Mouse (Mus musculus) cerebellum, postnatal 36 days (tissue): ENCODE data around the gene Cabp7.
A peak's percentile ranks its signal among the peaks of the same experiment; 100 is the strongest.

Experiments
- DNase-seq, 2 experiments: peaks; one replicate each; pipeline ENCODE4 v3.0.0; 2021 to 2022; ENCODE audit warnings: mixed read lengths in 2 of 2

The Cabp7 gene

DNA sequence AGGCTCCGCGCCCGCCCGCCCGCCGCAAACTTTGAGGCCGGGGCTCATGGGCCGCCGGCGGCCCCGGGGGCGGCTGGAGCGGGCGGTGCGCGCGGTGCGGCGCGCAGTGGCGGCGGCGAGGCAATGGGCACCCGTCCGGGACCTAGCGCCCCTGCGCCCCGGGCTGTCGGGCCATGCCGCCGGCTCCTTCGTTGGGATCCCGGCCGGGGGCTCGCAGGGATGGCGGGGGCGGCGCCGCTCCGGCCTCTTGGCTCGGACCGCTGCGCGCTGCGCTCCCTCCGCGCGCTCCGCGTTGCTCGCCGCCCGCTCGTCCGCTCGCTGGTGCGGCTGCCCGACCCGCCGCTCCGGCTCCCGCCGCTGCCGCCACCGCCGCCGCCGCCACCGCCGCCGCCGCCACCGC lies at the start of gene Cabp7:
TSS of gene Cabp7 (minus strand) at position 46 of the 400 bp plus-strand sequence.
- DNase-seq: no peak

DNA sequence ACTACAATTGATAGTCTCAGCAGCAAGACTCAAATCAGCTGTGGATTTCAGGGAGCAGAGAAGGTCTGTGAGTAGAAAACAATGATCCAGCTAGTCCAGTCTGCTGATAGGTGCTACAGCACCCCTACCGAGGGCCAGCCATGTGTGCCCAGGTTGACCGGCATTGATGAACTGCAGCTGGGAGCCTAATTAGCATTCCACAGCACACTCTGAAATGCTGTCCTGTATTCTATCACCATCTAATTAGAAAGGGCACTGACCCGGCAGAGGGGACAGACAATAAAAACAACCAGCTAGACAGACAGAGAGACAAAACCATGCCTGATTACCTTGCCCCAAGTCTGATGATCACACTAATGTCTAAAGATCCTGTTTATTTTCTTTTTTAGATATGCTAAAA lies 46.4 kb upstream of the Cabp7 start:
- DNase-seq: no peak

DNA sequence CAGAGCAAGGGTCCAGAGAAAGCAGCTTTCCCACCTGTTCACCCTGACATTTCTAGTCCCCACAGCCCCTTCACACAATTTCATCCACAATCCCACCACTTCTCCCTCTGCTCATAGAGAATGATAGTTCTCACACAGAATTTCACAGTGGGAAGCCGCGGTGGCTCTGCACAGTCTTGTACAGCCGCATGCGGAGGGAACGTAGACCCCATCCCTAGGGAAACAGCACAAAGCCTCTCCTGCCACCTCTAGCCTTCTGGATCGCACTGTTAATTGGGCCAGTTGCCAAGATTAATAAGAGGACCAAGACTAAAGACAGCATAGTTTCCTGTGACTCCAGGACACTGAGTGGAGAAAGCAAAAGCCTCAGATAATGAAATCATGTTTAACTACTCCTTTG lies 45.0 kb upstream of the Cabp7 start:
- no peak for DNase-seq

DNA sequence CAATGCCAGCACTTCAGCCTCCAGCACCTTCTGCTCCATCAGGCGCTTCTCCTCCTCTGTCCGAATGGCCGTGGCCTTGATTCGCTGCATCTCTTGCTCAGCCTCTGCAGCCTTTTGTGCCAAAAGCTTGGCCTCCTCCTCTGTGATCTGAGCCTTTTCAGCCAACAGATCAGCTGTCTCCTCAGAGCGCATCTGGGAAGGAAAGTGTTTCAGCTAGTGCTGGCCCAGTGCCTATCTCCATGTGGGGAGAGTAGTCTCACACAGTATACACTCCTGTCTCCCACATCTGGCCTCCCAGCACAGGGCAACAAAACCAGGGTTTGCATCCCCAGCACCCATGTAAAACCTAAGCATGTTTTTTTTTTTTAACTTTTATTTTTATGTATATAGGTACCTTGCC lies 43.1 kb upstream of the Cabp7 start:
- no peak for DNase-seq

DNA sequence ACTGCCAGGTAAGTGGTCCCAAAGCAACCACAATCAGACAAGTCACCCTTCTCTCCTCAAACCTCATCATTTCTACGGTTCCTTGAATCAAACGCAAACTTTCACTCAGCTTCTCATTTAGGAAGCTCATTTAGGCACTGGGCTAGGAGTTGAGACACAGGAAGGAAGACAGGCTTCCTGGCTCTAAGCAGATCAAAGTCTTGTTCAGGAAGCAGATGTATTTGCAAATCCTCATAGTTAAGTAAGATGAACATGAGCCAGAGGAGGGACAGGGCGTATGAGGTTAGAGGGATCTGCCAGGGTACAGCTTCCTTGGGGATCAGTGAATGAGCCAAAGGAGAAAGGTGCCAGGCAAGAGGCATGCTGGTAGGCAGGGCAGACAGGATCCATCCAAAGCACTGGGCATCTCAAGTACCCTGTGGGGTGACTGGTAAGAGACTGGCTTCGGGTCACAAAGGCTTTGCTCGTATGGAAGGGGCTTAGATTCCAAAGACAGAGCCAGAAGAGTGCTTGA lies 38.1 kb upstream of the Cabp7 start:
- no peak for DNase-seq

DNA sequence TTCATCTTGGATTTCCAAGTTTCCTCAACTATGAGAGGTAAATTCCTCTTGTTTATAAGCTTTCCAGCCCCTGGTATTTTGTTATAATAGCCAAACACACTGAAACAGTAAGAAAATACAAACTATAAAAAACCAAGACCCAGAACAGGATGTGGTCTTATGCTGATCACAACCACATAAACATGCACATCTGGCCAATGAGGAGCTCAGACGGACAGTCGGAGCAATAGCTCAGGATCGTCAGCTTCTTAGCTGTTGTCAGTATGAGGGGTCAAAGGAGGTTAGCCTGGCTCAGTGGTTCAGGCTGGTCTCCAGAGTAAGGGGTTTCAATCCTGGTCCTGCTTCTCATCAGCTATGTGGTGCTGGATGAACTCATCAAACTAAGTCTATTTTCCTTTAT lies 36.5 kb upstream of the Cabp7 start:
- no peak for DNase-seq

DNA sequence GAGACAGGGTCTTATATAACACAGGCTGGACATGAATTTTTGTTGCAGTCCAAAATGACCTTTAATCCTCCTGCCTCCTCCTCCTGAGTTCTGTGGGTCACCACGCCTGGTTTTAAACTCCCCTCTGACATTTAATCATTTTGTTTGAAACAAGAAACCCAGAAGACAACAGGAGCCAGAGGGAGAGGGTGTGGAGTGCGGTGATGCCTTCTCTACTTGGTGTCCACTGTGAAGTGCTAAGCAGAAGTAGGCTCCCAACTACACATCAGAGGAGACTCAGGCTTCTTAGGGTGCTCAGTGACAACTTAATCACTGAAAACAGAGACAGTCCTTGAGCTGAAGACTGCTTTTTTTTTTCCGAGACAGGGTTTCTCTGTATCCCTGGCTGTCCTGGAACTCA lies 34.3 kb upstream of the Cabp7 start:
- DNase-seq: no peak

DNA sequence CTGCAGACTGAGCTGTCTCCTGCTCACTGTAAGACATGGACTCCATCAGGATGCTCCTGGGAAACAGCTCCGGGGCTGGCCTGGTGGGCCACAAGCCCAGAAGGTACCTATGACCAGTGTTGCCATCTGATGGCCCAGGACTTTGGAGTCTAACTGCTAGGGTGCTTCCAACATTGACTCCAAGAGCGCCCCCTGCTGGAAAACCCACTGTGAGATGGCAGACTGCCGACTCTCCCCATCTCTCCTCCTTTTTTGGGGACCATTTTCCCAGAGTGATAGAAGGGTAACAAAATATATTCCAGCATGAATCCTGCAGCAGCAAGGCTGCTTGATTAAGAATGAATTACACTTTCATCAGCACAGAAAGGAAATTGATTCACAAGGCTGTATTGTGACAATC lies 26.3 kb upstream of the Cabp7 start:
- peak; percentile 75 to 77 for DNase-seq

DNA sequence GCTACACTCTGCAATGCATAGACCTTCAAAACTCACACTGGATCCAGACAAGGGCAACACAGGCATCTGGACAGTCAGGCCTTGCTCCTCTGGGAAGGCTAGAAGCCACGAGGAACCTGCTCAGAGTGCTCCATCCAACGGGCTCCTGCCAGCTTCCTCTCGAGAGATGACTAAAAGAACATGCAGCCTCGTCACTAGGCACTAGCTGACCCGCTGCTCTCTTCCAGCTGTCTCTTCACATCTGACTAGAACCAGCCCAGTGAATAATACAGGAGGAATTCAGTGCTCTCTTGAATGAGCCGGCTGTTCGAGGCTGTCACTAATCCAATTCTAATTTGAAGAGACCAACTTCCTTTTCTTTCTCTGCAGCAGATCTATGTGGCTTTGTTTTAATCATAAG lies 25.2 kb upstream of the Cabp7 start:
- no peak for DNase-seq

DNA sequence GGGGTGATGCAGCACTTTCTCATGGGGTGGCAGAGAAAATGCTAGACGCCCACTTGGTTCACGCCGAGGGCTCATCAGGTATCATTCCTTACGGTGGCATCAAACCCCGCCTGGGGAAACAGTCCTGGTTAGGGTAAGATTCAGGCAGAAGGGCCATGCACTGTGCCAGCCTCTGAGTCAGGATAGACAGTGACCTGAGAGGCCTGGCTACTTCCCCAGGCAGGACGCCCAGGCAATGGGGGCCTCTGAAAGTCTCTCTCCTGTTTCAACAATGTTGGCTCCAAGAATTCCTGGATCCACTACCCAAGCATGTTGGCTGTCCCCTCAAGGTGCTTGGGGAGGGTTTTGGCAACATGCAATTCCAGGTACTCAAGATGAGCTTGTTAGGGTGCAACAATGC lies 23.3 kb upstream of the Cabp7 start:
- no peak for DNase-seq

DNA sequence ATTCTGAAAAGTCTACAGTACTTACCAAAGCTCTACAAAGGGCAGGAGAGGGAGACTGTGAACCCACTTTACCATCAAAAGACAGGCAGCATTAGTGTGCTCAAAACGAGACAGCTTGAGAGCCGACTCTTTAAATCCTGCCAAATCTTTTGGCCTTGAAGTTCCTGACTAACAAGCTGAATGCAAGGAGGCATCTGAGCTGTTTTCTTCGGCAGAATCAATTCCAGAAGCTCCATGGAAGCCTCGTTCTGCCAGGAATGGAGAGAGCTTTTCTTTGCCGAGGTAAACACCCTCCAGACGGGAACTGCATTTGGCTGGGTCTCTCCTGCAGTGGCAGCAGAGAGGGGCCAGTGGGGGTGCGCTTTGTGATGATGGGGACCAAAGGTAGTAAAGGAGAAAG lies 22.7 kb upstream of the Cabp7 start:
- no peak for DNase-seq

DNA sequence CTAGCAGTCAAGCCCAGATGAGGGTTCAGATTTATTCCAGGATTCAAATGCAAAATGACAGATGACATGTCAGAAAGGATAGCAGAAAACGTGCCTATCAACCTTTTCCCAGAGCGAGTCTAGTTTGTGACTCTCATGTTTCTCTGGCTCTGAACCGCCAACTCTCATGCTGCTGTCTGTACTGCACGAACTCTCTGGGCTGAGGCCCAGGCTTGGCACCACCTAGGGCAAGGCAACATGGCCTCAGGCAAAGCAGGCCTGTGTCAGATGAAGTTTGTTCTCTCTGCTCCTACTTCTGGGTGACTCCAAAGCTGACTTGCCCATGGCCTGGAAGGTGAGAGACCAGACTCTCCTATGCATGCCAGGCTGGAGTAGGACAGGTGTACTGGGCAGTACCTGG lies 21.8 kb upstream of the Cabp7 start:
- no peak for DNase-seq

DNA sequence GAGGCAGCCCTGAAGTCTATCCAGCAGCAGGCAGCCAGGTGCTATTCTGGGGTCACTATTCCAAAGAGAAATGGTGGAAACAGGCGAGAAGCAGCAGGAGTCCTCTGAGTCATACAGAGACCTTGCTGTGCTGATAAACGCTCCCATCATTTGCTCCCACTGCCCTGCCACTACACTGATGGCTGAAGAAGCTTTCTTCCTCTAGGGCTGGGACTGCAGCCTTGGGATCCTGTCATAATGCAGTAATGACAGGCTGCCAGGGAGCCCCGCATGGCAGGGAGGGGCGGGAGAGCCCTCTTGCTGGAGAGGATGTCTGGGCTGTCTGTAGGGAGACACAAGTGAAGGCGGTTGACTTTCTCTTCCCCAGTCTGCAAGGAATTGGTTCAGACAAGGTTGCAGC lies 17.9 kb upstream of the Cabp7 start:
- DNase-seq: peak; percentile 14 to 29

DNA sequence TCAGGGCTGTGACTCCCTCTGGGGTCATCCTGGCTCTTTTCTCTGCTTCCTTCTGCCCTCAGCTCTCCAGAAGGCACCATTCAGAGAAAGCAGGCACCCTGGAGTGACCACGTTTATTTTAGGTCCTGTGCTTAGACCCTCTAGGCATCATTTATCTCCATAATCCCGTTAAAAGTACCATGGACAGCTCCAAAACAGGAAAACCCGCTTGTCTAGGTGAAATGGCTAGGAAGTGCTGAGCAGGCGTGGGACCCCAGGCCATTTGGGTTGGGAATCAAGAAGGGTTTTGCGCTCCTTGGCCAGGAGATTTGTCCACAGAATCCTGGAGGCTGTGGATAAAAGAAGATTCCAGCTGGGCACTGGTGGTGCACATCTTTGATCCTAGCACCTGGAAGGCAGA lies 17.1 kb upstream of the Cabp7 start:
- DNase-seq: no peak

DNA sequence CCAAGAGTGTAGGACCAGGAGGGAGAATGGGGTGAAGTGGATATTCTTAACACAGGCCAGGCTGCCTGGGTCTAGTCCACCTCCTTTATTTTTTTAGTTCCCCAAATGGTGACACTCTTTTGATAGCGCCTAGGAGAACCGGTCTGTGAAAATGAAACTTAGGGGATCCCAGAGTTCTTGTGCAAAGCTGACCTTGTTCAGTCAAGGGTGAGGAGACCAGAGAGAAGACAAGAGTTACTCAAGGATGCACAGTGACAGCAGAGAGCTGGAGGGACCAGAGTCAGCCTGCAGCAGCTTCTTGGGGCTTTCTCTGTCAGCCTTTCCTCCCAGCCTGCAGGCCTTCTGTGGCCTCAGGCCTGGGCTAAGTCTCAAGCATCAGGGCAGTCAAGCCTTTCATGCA lies 15.9 kb upstream of the Cabp7 start:
- no peak for DNase-seq

DNA sequence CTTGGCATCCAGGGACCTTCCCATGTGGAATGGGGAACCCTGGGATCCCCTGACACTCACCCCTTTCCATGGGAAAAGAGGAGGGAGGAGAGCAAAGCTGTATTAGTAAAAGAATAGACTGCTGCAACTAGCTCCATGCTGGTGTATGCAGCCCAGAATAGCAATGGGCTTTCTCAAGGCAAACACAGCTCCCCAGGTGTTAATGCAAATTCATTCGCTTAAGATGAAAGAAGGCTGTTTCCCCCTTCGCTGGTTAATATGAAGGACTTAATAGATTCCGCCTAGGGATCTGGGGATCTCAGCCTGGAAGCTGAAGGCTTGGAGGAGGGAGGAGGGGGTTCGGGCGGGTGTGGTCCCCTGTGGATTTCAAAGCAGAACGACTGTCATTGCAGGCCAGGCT lies 15.4 kb upstream of the Cabp7 start:
- DNase-seq: no peak

DNA sequence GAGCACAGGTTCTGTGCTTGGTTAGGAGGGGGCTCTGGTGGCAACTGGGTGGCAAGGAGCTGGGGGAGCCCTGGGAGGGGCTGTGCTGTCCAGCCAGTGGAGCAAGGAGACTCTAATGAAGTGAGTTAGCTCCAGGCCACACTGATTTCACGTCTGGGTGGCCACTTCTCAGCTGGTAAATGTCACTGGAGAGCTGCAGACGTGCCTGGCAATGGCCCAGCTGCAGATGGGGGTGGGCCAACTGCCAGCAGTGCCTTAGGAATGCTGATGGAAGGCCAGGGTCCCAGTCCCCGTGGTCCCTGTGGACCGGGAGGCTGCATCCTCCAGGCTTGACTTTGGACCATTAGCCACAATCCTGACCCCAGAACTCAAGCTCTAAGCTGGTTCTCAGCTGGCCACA lies 13.9 kb upstream of the Cabp7 start:
- no peak for DNase-seq

DNA sequence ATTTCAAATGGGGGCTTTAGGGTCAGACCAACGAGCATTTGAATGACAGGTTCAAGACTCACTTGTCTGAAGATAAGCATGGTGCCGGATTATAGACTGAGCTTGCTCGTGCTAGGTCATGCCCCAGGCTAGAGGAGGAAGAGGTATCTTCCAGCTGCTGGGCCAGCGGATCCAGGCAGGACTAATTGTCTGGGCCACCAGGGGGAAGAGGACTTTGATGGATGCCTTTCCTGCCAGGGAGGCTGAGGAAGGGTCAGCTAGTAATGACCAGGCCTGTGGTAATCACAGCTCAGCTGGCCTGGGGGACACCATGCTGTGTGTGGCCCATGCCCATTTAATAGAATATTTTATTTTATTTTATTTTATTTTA lies 11.2 kb upstream of the Cabp7 start:
- DNase-seq: no peak

DNA sequence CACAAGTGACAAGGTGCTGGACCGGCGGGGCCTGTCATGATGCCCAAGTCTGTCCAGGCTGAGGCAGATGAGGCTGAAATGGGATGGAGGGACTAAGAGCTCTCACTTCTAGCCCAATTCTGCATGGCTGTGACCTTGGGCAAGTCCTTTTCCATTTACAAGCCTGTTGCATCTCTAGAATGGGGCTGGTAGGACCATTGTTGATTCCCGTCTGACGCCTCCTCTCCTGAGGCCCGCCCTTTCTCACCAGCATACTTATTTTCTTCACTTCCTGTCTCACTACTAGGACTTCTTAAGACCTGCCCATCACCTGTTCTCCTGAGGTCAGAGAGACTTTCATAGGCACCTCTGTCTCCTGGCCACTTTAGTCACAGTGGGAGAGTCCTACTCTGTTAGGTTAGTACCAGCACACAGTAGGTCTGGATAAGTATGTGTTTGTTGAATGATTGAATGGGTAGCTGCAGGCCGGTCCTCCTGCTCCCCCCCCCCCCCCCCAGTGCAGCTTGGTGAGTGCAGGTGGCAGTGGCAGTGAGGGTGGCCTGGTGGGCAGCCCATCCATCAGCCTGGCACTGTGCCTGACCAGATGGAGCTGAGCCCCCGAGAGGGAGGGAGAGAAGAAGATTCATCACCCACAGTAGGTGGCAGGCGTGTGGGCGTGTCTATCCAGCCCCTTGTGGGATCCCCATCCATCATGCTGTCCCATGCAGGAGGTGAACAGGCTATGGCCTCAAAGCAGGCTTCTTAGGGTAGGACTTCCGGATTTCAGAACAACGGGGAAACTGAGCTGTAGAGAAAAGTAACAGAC lies 10.6 kb upstream of the Cabp7 start:
- DNase-seq: no peak

DNA sequence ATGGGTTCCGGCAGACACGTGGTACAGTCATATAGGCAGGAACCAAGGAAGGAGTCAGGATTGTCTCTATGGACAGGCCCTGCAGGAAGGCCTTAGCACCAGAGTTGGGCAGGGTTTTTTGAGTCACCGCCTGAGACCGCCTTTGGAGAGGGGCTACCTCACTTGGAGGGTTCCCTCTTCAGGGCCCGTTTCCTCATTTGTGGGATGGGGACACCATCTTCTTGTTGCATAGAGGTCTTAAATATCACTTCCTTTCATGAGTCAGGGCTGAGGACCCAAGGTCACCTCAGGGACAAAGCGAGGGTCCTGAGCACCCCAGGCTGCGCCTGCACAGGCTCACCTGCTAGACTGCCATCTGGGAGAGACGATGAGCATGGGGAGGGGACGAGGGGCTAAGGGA lies 9.9 kb upstream of the Cabp7 start:
- no peak for DNase-seq

DNA sequence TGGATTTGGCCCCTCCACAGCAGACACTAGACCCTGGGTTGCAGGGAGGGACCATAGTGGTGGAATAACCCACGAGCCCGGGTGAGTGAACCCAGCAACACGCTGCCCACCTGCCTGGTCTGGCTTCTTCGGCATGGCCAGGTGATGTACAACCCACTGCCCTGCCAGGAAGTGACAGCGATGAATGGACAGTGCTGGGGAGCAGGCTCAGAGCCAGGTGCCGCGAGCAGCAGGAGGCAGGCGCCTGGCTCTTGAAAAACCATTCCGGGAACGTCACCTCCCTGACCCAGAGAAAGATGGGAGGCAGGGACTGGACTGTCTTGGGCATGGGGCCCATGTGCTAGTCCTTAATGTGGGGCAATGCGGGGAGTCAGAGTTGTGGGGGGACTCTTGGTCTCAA lies 8.3 kb upstream of the Cabp7 start:
- no peak for DNase-seq

DNA sequence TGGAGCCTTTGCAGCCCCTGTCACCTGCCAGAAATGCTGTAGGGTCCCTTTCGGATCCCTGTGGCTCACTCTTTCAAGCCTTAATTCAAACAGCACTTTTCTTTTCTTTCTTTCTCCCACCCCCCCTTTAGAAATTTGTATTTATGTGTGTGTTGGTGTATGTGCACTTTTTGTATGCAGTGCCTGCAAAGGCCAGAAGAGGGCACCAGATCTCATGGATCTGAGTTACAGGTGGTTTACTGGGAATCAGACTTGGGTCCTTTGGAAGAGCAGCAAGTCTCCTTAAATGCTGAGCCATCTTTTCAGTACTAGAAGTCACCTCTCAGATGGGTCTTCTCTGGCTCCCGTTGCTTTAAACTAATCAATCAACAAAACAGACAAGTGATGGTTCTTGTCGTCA lies 7.5 kb upstream of the Cabp7 start:
- no peak for DNase-seq

DNA sequence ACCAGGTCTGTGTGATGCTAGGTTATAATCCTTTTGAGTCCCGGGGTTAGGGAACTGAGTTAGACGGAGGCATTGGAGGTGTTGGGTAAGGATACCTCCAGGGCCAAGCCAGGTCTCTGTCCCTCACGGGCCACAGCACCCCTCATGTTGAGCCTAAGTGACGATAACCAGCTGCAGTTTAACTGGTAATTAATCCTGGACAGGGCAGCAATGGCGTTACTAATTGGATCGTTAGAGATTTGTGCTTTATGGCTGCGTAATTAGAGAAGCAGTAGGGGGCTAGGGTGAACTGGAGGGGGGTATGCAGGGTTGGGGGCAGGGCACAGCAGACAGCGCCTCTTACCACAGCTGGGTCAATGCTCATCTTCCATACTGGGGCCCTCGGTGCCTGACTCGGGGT lies 6.3 kb upstream of the Cabp7 start:
- DNase-seq: no peak

DNA sequence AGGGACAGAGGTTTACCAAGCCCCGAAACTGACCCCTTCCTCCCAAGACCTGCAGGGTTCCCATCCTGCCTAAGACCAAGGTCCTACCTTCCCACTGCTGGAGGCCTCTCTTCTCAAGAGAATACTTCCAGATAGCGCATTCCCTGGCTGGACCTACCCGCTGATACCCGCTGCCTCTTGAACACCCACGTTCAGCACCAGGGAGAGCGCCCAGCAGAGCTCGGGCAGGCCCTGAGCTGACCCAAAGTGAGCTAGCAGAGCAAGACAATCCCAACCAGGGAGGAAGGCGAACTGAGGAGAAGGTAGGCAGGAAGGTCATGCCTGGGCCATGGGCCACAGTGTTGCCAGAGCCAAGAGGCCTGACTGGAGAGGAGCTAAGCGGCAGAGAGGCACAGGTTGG lies 3.7 kb upstream of the Cabp7 start:
- no peak for DNase-seq

DNA sequence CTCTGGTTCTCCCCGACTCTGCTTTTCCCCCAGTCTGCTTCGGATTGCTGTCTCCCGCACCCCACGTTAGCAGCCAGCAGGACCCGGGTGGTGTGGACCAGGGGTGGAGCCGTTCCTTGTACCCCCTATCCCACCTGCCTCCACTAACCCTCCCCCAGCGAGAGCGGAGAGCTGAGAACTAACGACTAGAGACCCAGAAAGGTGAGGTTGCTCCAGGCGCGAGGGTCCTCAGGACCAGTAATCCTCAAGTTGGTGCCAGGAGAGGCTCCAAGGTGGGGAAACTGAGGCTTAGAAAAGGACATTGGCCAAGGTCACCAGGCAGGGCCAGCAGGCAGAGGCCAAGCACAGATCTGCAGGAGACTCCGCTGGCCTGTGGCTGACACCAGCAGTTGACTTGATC lies 707 bp upstream of the Cabp7 start:
- no peak for DNase-seq
